Mouse (Mus musculus) lung, postnatal 0 days (tissue): ENCODE results near the gene Robo1. TPM values are rescaled to one million over a fixed set of nuclear protein-coding genes. Genes with fewer than 3 reads are reported as not detected.
A peak's percentile ranks its signal among the peaks of the same experiment; 100 is the strongest.

Experiments
- ATAC-seq: fragments of 200-750 bp; cut with Nextera tagmentation; 2 replicates; pipeline ENCODE4 v1.8.0; 2017; ENCODE audit warnings: moderate library complexity
- DNase-seq: peaks from one replicate; pipeline ENCODE4 v3.0.0-alpha.2; 2016; ENCODE audit warnings: low spot score
- H3K27ac ChIP-seq: fragments of 300-500 bp; sonication (generic); 2 replicates; pipeline ENCODE4 v1.5.1; 2014; ENCODE audit warnings: antibody characterized with exemption, mild to moderate bottlenecking, low read length, mixed read lengths
- H3K27me3 ChIP-seq: fragments of 300-500 bp; sonication (generic); replicated peaks from 2 replicates; pipeline ENCODE4 v1.6.1; 2014; ENCODE audit warnings: low read length, mixed read lengths; ENCODE audit not compliant: insufficient read depth
- H3K36me3 ChIP-seq: fragments of 300-500 bp; sonication (generic); 2 replicates; pipeline ENCODE4 v1.6.1; 2014; ENCODE audit warnings: low read length, mixed read lengths; ENCODE audit not compliant: insufficient read depth
- H3K4me1 ChIP-seq: fragments of 300-500 bp; sonication (generic); 2 replicates; pipeline ENCODE4 v1.6.1; 2014; ENCODE audit warnings: antibody characterized with exemption, low read depth, low read length, mixed read lengths; ENCODE audit not compliant: insufficient read depth
- H3K4me2 ChIP-seq: fragments of 300-500 bp; sonication (generic); replicated peaks from 2 replicates; pipeline ENCODE4 v1.6.1; 2014; ENCODE audit warnings: low read depth, mild to moderate bottlenecking, low read length, moderate library complexity, mixed read lengths
- H3K4me3 ChIP-seq: fragments of 300-500 bp; sonication (generic); 2 replicates; pipeline ENCODE4 v1.5.1; 2014; ENCODE audit warnings: low read depth, low read length
- H3K9ac ChIP-seq: fragments of 300-500 bp; sonication (generic); replicated peaks from 2 replicates; pipeline ENCODE4 v1.6.1; 2014; ENCODE audit warnings: low read depth, mild to moderate bottlenecking
- H3K9me3 ChIP-seq: fragments of 300-500 bp; sonication (generic); 2 replicates; pipeline ENCODE4 v1.6.1; 2016; ENCODE audit warnings: low read length, mixed read lengths
- CTCF ChIP-seq: IDR thresholded peaks from 2 replicates; pipeline ENCODE4 v1.5.1; 2016; ENCODE audit warnings: antibody characterized with exemption, mild to moderate bottlenecking
- EP300 ChIP-seq: IDR thresholded peaks from 2 replicates; pipeline ENCODE4 v1.6.1; 2016; ENCODE audit warnings: antibody characterized with exemption, mild to moderate bottlenecking, control low read depth
- WGBS: fragments of 180-500 bp; shearing (Covaris S2); extraction: QIAGEN DNeasy Blood & Tissue Kit; methylation state at CpG from one replicate; pipeline ENCODE4 v1.1.7; 2014; 5-methylcytosine and 5-hydroxymethylcytosine counted together
- polyA plus RNA-seq: library from polyadenylated mRNA; unstranded; fragments of >200 nt; fragmentation: Nextera tagmentation; extraction: Ambion mirVana; gene quantifications from 2 replicates; pipeline ENCODE4 v1.2.1, GENCODE M21; 2015

Gene Robo1
- polyA plus RNA-seq, 1 experiment from 2014 or later: 7.0 TPM

GRCm38 (mm10) chr16:72419328-72420066 lies 111.4 kb downstream of the Robo1 start:
- Histone ChIP-seq H3K9ac (no peak overlapping the region), H3K4me2 (no peak overlapping the region), H3K27me3 (no peaks in the 10 kb centered on the region), H3K9me3 (no peaks in the 10 kb centered on the region), H3K4me3 (no peak overlapping the region), H3K4me1 (no peaks in the 10 kb centered on the region), H3K27ac (no peak overlapping the region), H3K36me3 (no peaks in the 10 kb centered on the region)
- WGBS: 69% methylated on average over 5 of the region's 5 CpGs
- no peak for TF ChIP-seq CTCF
- no peak for TF ChIP-seq EP300
- DNase-seq (no peak), ATAC-seq (no peak)

- no peaks in the 10 kb centered on the region for H3K36me3 ChIP-seq
- ATAC-seq: peak; percentile 84
- no peak overlapping the region for H3K9ac ChIP-seq
- peak; percentile 61 for TF ChIP-seq EP300
- no peak for TF ChIP-seq CTCF
- DNase-seq: peak; percentile 75
- no peaks in the 10 kb centered on the region for H3K27me3 ChIP-seq
- WGBS: 33% methylated on average over 4 of the region's 4 CpGs
- no peaks in the 10 kb centered on the region for H3K4me1 ChIP-seq
- H3K4me3 ChIP-seq: no peak overlapping the region
- no peak overlapping the region for H3K4me2 ChIP-seq
- no peaks in the 10 kb centered on the region for H3K9me3 ChIP-seq
- H3K27ac ChIP-seq: no peak overlapping the region
Measured at GRCm38 (mm10) chr16:72422426-72422825, 114.3 kb downstream of the Robo1 start.

- Histone ChIP-seq H3K9me3 (no peaks in the 10 kb centered on the region), H3K27me3 (no peaks in the 10 kb centered on the region), H3K36me3 (no peaks in the 10 kb centered on the region), H3K4me2 (no peak overlapping the region), H3K4me3 (no peak overlapping the region), H3K27ac (no peak overlapping the region), H3K9ac (no peak overlapping the region), H3K4me1 (no peaks in the 10 kb centered on the region)
- TF ChIP-seq CTCF: no peak
- no peak for TF ChIP-seq EP300
- peak; percentile 23 for DNase-seq
- ATAC-seq: no peak
Measured at GRCm38 (mm10) chr16:72434396-72434795, 126.3 kb downstream of the Robo1 start.

DNA sequence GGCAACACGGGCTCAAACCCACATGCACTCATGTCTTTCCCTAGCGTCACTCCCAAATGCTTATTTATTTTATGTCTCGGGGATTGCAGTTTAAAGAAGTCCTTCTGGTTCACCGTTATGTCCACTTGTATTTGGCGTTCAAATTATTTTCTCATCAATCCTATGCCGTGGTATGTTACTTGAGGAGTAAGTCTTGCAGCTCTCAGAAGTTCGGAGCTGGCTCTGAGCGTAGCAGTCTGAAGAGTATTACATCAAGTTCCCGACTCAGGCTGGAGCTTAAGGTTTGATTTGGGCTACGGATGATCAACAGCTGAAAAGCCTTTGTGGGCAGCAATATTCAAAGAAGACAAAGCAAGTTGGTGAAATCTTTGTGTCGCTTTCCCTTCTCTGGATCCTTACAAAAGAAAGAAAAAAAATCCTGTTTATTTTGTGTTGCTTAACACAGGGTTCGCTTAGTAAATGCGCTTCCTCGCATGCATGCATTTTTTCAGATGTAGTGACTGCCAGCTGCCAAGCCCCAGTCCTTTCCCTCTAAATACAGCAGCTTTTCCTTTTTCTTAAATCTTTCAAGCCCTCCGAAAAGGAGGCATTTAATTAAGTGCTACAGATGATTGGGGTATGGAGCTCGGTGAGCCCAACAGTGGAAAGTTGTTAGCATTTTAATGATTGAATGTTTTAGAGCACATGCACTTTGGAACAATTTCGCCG lies 136.5 kb downstream of the Robo1 start:
- Histone ChIP-seq H3K4me1 (no peaks in the 10 kb centered on the region), H3K9me3 (no peaks in the 10 kb centered on the region), H3K27me3 (no peaks in the 10 kb centered on the region), H3K9ac (no peak overlapping the region), H3K36me3 (no peaks in the 10 kb centered on the region), H3K27ac (peak overlapping the region; percentile 34; the same call in 1 of the 2 replicates), H3K4me2 (peak overlapping the region; percentile 45), H3K4me3 (peak overlapping the region; percentile 19)
- DNase-seq (peak; percentile 51), ATAC-seq (peak; percentile 48)
- TF ChIP-seq EP300: no peak
- TF ChIP-seq CTCF: no peak
- 36% methylated on average over 18 of the region's 18 CpGs for WGBS

- Histone ChIP-seq H3K4me2 (no peak overlapping the region), H3K27ac (no peak overlapping the region), H3K27me3 (no peaks in the 10 kb centered on the region), H3K4me3 (no peak overlapping the region), H3K9ac (no peak overlapping the region), H3K4me1 (no peaks in the 10 kb centered on the region), H3K9me3 (no peaks in the 10 kb centered on the region), H3K36me3 (no peaks in the 10 kb centered on the region)
- WGBS: 40% methylated on average over 10 of the region's 10 CpGs
- ATAC-seq (no peak), DNase-seq (no peak)
- TF ChIP-seq EP300 (no peak), CTCF (no peak)
Measured at GRCm38 (mm10) chr16:72458155-72458554, 150.0 kb downstream of the Robo1 start.

DNA sequence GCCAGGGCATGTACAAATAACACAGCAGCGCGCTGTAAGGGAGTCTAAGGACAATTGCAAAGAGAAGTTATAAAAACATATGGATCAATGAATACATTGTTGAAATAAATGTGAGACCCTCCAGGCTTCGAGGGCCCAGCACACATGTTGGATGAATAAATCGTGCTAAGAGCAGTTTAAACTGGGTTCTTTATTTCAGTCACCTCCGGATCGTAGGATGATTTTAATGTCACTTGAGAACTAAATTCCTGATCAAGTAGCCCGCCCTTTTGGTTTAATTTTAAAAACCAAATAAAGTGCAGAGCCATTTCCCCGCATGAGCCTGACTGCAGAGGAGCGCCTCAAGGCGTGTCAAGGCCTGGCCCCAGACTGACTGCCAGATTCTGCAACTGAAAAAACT lies 150.5 kb downstream of the Robo1 start:
- Histone ChIP-seq H3K4me2 (no peak overlapping the region), H3K9ac (no peak overlapping the region), H3K9me3 (no peaks in the 10 kb centered on the region), H3K4me3 (no peak overlapping the region), H3K36me3 (no peaks in the 10 kb centered on the region), H3K27me3 (no peaks in the 10 kb centered on the region), H3K4me1 (no peaks in the 10 kb centered on the region), H3K27ac (no peak overlapping the region)
- ATAC-seq: no peak
- TF ChIP-seq EP300 (no peak), CTCF (no peak)
- 44% methylated on average over 10 of the region's 10 CpGs for WGBS
- DNase-seq: no peak
